Mouse (Mus musculus): ENCODE data around the gene Sympk.
A peak's percentile ranks its signal among the peaks of the same experiment; 100 is the strongest.

The Sympk gene

DNA sequence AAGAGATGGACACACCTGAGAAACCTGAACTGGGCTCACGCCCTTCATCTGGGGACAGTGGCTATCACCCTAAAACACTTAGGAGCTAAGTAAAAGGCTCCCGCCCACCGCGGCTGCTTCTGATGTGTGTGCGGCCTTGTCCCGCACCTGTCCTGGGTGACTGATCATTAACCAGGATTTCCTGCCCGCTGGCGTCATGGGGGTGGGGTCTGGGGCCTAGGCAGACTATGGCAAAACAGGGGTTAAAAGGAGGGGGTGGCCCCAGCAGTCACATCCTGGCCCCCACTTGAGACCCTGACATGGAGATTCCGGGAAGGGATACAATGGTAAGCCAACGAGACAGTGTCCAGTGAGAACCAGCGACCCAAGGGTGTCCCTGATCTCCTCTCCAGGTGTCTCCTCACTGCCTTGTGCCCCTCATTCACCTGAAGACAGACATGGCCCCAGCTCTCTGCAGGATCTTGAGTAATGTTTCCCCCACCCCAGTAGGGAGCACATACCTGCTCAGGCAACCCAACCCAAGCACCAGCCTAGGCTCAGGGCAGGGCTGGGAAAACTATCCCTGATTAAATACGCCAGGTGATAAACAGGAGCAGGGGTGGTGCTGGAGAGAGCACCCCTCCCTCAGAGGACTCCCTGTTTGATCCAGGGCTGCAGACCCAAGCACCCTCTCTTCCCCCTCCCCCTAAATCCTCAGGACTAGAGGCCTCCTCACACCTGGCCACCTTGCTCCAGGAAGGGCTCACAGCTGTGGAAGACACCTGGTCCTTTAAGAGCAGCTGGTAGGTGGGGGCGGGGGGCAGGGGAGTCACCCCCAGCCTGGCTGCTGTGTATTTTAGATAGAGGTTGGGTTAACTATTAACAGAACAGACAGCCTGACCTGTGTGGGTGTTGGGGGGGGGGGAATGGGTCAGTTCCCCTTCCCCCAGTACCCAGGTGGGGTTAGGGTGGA lies 16.9 kb upstream of the Sympk start:
- DNase-seq = no peak

DNA sequence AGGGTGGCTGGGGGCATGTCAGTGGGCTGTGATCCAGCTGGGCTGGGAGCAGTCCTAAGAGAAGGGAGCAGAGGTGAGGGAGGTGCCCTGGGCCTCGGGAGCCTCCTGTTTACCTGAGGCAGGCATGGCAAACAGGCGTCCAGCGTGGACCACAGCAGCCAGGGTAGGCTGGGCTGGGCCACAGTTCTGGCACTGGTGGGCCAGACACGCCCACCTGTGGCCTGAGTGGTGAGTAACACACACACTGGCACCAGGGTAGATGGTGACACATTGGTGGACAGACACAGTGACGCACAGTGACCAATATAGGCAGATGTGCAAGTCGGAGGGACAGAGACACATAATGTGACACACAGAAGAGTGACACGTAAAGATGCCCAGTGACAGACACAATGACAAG lies 13.6 kb upstream of the Sympk start:
- DNase-seq = no peak

DNA sequence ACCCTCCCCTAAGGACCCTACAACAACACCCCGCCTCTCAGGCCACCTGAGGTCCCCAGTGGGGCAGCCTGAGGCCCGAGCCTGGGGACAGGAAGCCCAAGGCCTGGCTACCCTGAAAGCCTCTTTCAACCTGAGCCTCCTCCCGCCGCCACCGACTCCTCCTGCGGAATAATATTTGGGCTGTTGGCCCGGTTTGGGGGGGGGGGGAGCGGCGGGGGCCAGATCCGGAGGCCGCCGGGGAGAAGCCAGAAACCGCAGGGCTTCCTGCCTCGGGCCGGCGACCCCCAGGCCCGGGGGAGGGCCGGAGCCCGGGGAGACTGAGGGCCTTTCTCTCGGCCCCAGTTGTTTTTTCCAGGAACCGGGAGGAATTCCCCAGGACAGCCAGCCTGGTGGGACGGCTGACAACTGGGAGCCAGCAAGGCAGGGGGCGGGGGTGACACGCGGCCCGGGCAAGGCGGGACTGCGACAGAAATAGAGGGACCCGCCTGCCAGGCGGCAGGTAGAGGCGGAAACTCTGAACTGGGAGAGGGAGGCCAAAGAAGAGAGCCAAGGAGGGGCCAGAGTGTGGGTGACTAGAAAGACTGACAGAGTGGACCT lies 12.1 kb upstream of the Sympk start:
- DNase-seq = peak; percentile 52 to 58

DNA sequence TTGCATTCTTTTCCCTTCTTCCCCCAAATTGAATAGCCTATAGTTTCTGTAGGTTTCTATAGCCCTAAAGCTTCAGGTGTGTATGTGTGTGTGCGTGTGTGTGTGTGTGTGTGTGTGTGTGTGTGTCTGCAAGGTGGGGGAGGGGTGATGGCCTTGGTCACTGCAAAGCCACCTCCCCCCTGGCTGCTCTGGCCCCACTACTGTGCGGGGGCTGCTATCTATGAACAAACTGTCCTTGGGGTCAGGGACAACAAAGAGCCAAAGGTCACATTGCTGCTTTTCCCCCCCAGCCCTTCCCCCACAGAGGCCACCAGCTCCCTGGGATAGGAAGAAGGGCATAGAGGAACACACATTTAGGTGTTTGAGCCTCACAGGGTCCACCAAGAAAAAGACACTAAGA lies 11.3 kb upstream of the Sympk start:
- DNase-seq = no peak

DNA sequence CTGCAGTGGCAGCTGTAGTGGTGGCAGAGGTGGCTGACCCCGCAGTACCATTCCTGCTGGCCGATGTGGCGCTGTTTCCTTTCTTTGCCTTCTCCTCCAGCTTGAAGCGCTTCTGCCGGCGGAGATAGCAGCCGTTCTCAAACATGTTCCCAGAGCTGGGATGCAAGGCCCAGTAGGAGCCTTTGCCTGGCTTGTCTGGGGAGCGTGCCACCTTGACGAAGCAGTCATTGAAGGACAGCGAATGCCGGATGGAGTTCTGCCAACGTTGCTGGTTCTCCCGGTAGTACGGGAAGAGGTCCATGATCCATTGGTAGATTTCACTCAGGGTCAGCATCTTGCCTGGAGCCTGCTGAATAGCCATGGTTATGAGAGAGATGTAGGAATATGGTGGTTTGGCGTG lies 9.7 kb upstream of the Sympk start:
- no peak for DNase-seq

DNA sequence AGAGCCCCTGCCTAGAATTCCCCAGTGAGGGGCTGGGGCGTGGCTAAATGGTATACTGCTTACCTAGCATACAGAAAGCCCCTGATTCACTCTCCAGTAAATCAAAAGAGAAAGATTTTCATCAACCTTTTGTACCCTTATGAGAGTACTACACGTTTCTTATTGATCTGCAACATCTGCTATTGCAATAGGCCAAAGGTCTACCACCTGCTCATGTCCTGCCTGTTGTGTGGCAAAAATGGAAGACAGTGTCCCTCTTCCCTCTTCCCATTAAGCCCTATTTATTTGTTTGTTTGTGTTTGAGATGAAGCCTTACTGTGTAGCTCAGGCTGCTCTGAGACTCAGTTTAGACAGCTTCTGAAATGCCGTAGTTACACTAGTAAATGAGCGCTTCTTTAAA lies 8.1 kb upstream of the Sympk start:
- DNase-seq = no peak

DNA sequence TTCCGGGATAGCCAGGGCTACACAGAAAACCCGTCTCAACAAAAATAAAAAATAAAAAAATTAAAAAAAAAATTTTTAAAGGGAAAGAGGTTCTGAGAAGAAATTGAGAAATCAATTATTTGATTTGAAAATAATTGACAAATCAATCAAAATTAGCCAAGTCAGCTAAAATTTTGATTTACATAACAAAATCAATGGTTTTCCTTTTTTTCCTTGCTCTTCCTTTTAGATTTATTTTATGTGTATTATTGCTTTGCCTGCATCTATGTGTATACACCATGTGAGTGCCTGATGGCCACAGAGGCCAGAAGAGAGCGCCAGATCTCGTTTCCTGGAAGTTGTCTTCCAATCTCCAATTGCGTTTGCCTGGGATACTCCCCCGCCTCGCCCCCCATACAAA lies 6.3 kb upstream of the Sympk start:
- no peak for DNase-seq

DNA sequence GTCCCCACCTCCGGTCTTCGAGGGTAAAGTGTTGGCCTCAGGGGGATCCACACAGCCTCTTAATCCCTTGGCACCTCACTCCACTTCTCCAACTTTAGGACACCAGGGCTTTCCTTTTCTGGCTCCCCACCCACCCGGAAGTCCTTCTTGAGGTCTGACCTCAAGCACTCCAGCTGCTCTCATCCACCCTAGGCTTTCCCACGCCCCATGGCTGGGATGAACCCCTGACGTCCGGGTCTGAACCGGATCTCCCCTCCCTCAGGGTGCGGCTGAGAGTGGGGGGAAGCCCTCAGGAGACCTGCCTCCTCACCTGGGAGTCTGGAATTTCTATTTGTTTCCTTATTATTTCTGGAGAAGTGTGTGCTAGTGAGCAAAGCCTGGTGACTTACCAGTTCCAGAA lies 3.1 kb upstream of the Sympk start:
- DNase-seq = no peak

DNA sequence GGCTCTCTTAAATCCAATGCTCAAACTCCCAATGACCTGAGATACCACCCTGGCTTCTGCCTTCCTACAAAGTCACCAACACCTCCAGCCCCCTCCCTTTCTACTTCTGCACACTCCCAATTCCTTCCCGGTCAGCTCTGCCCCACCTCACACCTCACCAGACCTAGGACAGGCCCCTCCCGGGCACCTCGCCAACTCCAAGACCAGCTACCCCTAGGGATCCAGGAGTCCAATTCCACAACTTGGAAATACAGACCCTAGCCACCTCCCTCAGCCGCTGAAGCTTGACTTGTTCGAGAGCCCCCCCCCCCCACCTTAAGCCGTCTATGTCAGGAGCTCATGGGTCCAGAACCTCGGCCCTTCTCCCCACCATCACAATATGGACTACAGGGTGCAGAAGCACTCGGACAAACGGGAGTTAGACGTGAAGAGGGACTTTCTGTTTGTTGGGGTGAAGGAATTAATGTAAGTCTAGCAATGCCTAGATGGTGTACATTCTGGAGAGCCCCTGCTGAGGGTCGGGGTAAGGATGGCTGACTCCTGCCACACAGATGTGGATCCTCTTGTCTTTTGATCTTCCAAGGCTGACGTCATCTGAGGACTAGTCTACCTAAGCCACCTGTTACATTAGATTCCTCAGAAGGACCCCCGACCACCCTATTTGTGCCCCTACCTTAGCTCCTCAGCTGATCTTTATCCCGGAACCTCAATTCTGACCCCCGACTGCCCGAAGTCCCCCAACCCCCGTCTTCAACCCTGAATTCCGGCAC lies 1.8 kb upstream of the Sympk start:
- DNase-seq = no peak

DNA sequence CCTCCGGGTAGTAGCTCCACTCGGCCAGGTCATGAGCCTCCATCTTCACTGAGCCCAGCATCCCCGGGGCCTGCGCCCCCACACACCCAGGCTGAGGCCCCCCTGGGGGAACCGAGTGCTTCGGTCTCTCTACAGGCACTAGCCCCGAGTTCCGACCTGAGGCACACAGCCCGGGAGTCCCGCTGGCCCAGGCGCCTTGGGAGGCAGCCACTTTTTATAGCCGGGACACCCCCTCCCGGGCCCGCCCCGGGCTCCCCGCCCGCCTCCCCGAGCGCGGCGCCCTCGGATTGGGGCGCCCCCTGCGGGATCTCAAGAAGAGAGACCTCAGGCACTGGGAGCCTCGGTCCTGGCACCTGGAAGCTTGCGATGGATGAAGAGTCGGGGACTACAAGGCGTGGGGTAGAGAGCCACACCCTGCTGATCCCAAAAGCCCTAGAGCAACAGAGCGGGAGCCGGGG lies 791 bp upstream of the Sympk start, which contains the start of gene Foxa3:
Gene Foxa3, minus strand, starts transcription at position 182 of the 458 bp plus-strand sequence.
- peak in 1 of 2 experiments; percentile 50 for DNase-seq

DNA sequence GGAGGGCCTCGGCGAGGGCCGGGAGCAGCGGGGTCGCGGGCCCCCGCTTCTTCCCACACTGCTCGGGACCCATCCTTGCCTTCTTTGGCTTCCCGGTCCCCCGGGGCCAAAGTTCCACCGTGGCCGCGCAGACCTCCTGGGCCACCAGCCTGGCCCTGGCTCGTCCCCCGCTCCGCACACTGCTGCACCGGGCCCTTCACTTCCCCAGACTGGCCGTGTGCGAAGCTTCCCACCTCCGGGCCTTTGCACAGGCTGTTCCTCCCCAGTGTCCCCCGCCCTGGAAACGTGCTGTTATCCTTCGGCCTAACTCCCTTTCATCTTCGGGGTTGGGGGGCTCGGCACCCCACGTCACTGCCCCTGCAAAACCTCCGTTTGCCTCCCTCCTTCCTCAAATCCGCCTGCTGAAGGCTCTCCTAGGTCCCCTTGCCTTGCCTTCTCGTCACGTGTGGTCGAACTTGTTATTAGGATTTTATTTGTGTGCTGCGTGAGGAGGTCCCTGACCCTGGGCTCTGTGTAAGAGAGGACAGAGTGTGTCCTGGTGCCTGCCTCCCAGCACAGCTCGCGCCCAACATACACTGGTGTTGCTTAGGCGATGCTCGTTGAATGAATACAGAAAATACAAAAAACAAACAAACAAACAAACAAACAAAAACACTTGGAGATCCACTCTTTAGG lies 541 bp downstream of the Sympk start:
- no peak for DNase-seq

DNA sequence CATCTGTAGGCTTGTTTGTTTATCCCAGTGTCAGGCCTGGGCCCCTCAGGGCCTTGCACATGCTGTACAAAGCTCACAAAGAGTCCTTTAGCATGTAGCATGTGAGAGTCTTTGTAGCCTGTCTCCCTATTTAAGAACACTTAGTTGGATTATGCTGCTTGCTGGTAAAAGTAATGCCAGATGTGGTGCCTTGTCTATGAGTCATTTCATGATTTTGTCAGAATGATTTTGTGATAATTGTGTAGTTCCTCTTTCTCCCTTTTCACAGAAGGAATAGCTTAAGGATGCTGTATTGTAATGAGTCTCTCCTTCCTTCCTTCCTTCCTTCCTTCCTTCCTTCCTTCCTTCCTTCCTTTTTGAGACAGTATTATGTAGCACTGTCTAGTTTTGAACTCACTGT lies 3.9 kb downstream of the Sympk start:
- DNase-seq = no peak

DNA sequence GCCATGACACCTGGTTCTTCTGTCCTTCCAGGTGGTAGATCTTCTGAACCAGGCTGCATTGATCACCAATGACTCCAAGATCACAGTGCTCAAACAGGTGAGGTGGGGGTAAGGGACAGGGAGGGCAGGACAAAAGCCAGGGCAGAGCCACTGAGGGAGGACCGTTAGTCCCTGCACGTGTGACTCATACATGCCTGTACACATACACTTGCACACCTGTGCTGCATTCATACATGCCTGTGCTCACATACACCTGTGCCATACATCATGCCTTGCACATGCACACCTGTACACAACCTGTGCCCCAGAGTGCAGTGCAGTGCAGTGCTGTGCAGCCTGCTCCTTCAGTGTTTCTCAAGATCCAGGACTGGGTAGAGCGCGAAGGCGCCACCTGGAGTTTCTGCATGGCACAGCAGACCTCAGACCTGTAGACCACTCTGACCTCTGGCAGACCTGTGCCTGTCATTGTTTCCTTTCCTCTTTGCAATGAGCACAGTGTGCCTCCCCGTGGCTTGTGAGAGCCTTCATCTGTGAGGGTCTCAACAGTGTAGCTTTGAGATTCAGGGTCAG lies 5.0 kb downstream of the Sympk start:
- peak; percentile 57 to 74 for DNase-seq

DNA sequence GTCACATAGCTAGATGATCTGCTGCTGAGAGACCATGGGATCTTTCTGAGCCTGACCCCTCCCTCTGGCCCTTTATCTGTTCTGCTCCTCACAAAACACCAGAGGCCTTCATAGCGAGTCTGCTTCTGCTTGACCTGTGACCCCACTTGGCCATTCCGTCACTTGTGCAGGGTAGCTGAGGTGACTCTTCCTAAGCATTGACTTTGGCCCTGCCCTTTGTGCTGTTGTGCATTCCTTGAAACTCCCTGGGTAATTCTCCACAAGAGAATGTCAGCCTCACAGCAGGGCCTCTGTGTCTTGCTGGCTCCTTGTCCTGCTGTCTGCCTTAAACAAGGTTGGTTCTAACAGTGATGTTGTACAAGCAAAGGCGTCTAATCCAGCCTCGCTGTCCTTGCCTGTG lies 7.5 kb downstream of the Sympk start:
- DNase-seq = no peak

DNA sequence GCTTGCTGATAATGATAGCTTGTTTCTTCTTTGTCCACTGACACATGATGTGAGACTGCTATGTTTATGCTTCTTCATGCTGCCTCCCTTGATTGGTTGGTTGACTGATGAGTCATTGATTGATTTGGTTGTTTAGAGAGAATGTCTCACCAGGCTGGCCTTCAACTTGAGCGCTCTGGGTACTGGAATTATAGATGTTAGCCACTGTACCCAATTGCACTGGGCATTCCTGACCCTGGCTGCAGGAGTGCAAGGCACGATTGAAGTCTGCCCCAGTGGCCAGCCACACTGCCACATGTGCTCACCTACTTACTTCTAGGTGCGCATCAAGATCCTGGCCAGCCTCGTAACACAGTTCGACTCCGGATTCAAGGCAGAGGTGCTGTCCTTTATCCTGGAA lies 20.4 kb downstream of the Sympk start:
- no peak for DNase-seq

DNA sequence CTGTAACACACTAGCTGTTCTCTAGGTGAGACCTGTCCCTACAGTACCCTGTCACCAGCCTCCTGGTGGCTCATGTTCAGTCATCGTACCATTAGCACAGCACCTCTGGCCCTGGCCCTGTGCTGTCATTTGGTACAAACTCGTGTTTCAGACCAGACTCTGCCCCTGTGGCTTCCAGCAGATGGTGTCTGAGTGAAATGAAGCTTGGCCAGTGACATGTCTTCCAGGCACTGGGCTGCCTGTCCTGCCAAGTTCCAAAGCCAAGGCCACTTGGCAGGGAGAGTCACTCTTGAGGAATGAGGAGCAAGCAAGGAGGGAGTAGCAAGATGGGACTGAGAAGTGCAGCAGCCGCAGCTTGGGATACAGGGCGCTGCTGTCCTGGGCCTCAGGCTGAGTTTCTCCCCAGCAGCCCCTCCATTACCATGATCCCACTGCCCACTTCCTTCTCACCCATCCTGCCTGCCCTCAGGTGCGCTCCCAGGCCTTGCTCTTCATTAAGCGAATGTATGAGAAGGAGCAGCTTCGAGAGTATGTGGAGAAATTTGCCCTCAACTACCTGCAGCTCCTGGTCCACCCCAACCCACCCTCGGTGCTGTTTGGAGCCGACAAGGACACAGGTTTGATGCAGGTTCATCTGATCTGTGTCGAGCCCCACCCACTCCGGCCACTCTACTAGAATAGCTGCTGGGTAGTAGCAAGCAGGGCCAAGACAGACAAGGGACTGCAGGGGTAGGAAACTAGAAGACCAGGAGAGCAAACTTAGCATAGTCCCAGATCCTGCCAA lies 22.3 kb downstream of the Sympk start:
- DNase-seq = peak; percentile 80 to 85

DNA sequence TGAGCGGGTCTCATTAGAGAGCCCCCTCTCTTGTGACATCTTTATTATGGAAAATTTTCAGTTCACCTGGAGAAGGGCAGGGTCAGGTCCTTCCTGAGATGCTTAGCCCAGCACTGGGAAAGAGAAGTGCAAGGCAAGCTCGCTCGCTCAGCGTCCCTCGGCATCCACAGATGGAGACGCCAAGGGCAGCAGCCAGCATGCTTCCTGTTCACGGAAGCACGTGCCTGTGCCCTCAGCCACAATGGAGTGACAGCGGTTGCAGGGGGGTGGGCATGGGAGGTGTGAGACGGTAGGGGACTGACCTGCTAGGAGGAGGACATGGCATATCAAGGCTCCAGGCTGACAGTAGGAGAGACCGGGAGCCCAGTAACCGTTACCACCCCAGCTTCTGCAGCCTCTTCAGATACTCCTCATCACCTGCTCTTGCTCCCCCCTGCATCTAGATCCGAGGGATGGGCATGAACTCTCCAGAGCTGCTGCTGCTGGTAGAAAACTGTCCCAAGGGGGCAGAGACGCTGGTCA lies 23.9 kb downstream of the Sympk start:
- DNase-seq = no peak

DNA sequence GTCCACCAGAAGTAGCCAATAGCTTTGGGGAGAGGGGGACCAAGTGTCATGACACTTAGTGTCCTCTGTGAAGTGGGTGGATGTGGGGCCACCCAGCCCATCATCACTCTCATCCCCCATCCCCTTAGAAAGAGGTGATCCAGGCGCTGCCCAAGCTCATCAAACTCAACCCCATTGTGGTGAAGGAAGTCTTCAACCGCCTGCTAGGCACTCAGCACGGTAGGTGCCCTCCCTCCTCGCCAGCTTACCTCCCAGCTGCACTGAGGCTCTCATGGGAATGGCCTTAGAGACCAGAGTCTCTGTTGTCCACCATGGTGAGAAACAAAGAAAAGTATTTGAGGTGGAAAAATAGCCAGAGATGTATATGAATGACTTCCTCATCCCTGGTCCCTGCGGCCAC lies 25.1 kb downstream of the Sympk start:
- DNase-seq = no peak

DNA sequence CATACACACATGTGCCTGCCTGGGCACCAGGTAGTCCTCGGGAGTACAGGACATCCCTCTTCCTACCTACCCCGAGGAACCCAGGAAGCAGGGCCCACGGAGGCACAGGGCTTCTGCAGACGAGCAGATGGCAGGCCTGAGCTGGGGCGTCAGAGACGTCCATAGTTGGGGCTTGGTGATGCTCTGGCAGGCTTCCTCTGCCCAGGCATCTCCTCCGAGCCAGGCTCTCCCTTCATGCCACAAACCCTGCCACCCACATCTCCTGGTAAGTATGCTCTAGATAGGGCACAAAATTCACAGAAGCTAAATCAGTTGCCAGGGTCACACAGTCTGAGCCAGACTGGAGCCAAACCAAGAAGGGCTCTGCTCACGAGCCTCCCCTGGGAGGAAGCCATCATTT lies 26.0 kb downstream of the Sympk start:
- no peak for DNase-seq

DNA sequence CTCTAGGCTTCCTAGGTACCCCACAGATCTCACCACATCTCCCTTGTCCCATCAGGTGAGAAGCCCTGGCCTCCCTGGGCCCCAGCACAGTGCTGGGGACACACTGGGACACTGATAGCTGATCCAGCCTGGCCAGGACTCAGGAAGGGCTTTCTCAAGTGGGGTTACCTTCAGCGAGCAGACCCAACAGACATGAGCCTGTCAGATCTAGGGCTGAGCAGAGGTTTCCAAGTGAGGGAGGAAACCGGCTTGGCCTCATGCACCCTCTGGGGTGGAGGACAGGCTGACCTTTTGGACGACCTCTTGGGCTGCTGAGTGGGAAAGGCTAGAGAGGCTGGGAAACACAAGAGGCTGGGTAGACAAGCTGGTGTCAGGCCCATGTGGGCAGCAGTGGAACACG lies 27.0 kb downstream of the Sympk start:
- DNase-seq = no peak

DNA sequence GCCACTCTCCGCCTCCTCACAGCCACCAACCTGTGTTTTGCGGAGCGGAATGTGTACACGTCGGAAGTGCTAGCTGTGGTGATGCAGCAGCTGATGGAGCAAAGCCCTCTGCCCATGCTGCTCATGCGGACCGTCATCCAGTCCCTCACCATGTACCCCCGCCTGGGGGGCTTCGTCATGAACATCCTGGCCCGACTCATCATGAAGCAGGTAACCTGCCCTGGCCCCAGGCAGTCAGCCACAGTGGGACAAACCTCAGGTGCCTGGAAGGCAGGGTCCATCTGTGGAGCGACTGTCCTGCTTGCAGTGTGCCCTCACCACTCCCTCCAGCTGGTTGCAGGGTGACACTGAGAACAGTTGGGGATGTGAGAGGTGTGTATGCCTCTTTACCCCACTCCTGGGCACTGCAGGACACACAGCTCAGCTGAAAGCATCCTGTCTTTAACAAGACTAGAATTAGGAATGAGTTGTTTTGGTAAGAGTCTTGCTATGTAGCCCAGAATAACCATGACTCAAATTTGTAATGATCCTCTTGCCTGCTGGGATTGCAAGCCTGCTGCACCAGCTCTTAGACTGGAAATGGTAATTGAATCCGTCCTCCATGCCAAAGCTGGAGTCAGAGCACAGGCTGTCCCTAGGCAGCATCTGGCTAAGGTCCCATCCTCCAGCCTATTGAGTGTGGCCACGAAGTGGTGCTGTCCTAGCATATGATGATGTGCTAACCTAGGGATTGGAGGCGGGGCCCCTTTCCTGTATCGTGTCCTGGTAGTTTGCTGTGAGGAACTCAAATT lies 28.4 kb downstream of the Sympk start:
- no peak for DNase-seq

Data from cerebellum, postnatal 25 days (tissue).